Mouse (Mus musculus) C2C12 (cell line): ENCODE results near the gene Slc38a1. TPM values are rescaled to one million over a fixed set of nuclear protein-coding genes. Genes with fewer than 3 reads are reported as not detected.

Source experiments
- H3K27me3 ChIP-seq: one replicate; pipeline ENCODE4 v1.6.1; 2011; ENCODE audit not compliant: control insufficient read depth, insufficient read depth, insufficient read length
- H3K36me3 ChIP-seq: one replicate; pipeline ENCODE4 v1.6.1; 2011; ENCODE audit not compliant: control insufficient read depth, insufficient read depth
- H3K4me3 ChIP-seq: one replicate; pipeline ENCODE4 v1.5.1; 2011; ENCODE audit warnings: mild to moderate bottlenecking, control low read depth; ENCODE audit not compliant: poor library complexity, insufficient read depth, severe bottlenecking
- H3K79me2 ChIP-seq: one replicate; pipeline ENCODE4 v1.6.1; 2011; ENCODE audit not compliant: control insufficient read depth, insufficient read depth
- H3K79me3 ChIP-seq: one replicate; pipeline ENCODE4 v1.6.1; 2011; ENCODE audit warnings: low read depth, control low read depth
- H3ac ChIP-seq: one replicate; pipeline ENCODE3; 2011; ENCODE audit warnings: low read depth; ENCODE audit not compliant: control insufficient read depth, insufficient read length
- CEBPB ChIP-seq: IDR thresholded peaks from one replicate; pipeline ENCODE4 v1.6.1; 2011; ENCODE audit warnings: low read depth, mild to moderate bottlenecking, control low read depth, moderate library complexity
- CTCF ChIP-seq: IDR thresholded peaks from one replicate; pipeline ENCODE4 v1.5.1; 2011; ENCODE audit not compliant: control insufficient read depth, insufficient read depth, insufficient read length
- FOSL1 ChIP-seq: IDR thresholded peaks from one replicate; pipeline ENCODE4 v1.8.0; 2011; ENCODE audit warnings: mild to moderate bottlenecking, low read length; ENCODE audit not compliant: poor library complexity, insufficient read depth, severe bottlenecking
- MAX ChIP-seq: IDR thresholded peaks from one replicate; pipeline ENCODE4 v1.6.1; 2011; ENCODE audit warnings: mild to moderate bottlenecking, control low read depth
- MYOD1 ChIP-seq: IDR thresholded peaks from one replicate; pipeline ENCODE4 v1.6.1; 2011; ENCODE audit warnings: low read depth; ENCODE audit not compliant: control insufficient read depth, insufficient read length
- MYOG ChIP-seq: IDR thresholded peaks from one replicate; pipeline ENCODE4 v1.6.1; 2011; ENCODE audit not compliant: control insufficient read depth, insufficient read length; ENCODE audit errors: extremely low read depth
- USF1 ChIP-seq: IDR thresholded peaks from one replicate; pipeline ENCODE4 v1.6.1; 2011; ENCODE audit warnings: low read depth, mild to moderate bottlenecking, control low read depth, moderate library complexity
- polyA plus RNA-seq: library from polyadenylated mRNA; unstranded; fragments of >200 nt; fragmentation: generic; extraction: Trizol; gene quantifications from one replicate; pipeline ENCODE4 v1.2.1, GENCODE M21; 2012; ENCODE audit warnings: missing spikeins

Gene Slc38a1
- polyA plus RNA-seq, 1 experiment: 31.8 TPM

- Histone ChIP-seq H3K27me3 (no peaks in the 10 kb centered on the region), H3K36me3 (peaks cover 75% of the 10 kb centered on the region), H3K79me2 (no peaks in the 10 kb centered on the region), H3K4me3 (no peak overlapping the region), H3K79me3 (no peaks in the 10 kb centered on the region), H3ac (no peak overlapping the region)
- TF ChIP-seq MAX (no peak), CTCF (no peak), USF1 (no peak), MYOG (no peak), CEBPB (no peak), MYOD1 (no peak), FOSL1 (no peak)
Observed at GRCm38 (mm10) chr15:96583371-96584008, 59.2 kb downstream of the Slc38a1 start.

DNA sequence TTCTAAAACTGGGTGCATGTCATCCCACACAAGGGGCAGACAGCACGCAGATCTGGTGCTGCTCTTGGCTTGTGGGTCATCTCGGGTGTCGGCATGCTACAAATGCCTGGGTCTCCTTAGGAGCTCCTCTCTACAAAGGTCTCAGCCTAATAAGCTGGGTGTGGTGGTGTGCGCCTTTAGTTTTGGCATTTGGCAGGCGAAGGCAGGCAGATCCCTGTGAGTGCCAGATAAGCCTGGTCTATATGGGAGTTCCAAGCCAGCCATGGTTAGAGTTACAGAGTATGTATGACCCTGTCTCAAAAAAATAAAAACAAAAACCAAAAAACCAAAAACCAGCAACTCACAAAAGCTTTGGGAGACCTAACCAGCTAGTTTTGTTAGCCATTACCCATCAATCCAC is 65.7 kb downstream of the Slc38a1 start:
- H3K79me2 ChIP-seq: no peaks in the 10 kb centered on the region

GRCm38 (mm10) chr15:96568983-96569363 is 73.7 kb downstream of the Slc38a1 start:
- no peaks in the 10 kb centered on the region for H3K27me3 ChIP-seq
- TF ChIP-seq MYOG: no peak
- TF ChIP-seq USF1: no peak
- TF ChIP-seq MAX: no peak
- no peak for TF ChIP-seq CTCF
- TF ChIP-seq CEBPB: no peak
- no peak for TF ChIP-seq MYOD1
- no peak for TF ChIP-seq FOSL1
- H3ac ChIP-seq: no peak overlapping the region
- no peaks in the 10 kb centered on the region for H3K79me3 ChIP-seq
- no peak overlapping the region for H3K4me3 ChIP-seq
- H3K36me3 ChIP-seq: peaks cover 3% of the 10 kb centered on the region
- H3K79me2 ChIP-seq: no peaks in the 10 kb centered on the region

More for the DNA sequence above, 65.7 kb downstream of the Slc38a1 start:
- Histone ChIP-seq H3K4me3 (no peak overlapping the region), H3K79me3 (no peaks in the 10 kb centered on the region), H3K27me3 (no peaks in the 10 kb centered on the region), H3ac (no peak overlapping the region), H3K36me3 (peaks cover 62% of the 10 kb centered on the region)
- TF ChIP-seq MAX (no peak), MYOG (no peak)

- TF ChIP-seq FOSL1: no peak
- no peak for TF ChIP-seq USF1
- TF ChIP-seq MYOD1: no peak
- TF ChIP-seq CEBPB: no peak
- TF ChIP-seq MYOG: no peak
- no peak for TF ChIP-seq CTCF
- no peak for TF ChIP-seq MAX
- no peaks in the 10 kb centered on the region for H3K79me2 ChIP-seq
- no peaks in the 10 kb centered on the region for H3K36me3 ChIP-seq
- no peaks in the 10 kb centered on the region for H3K79me3 ChIP-seq
- H3K27me3 ChIP-seq: no peaks in the 10 kb centered on the region
- H3ac ChIP-seq: no peak overlapping the region
- H3K4me3 ChIP-seq: no peak overlapping the region
Observed at GRCm38 (mm10) chr15:96568271-96568982, 74.3 kb downstream of the Slc38a1 start.

DNA sequence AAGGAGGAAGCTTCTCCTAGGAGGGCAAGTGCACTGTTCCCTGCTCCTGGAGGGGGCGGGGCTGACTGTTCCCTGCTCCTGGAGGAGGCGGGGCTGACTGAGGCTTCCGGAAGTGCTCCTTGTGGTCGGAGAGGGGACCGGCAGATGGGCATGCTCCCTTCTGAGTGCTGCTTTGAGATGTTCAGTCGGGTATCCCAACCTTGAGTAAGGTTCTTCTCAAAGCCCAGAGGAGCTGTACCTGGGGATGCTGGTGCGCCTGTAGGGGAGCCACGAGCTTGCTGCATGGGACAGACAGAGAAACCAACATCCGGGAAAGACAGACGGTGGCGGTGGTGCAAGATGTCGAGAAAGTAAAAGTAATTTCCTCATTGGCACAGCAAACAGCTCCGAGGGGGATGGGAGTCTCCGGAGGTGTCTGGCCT is 75.9 kb downstream of the Slc38a1 start:
- TF ChIP-seq MYOG (no peak), CEBPB (no peak), CTCF (no peak), MYOD1 (no peak), USF1 (no peak), MAX (no peak), FOSL1 (no peak)
- Histone ChIP-seq H3K79me2 (no peaks in the 10 kb centered on the region), H3K36me3 (no peaks in the 10 kb centered on the region), H3K27me3 (no peaks in the 10 kb centered on the region), H3ac (no peak overlapping the region), H3K4me3 (no peak overlapping the region), H3K79me3 (no peaks in the 10 kb centered on the region)
